In genomic region chr15:97528291-97529050, GRCm38 (mm10) we compare ENCODE assay signal across 18 mouse cellular contexts.
"Had no signal": no experiment of that assay in that cellular context is flagged by ENCODE, and none has a peak within 500 bp of the region (broad histone marks: within the 10 kb centered on the region; RNA-seq: fewer than 3 reads in every experiment).

No protein-coding gene starts in this region.

- H3K9me3 ChIP-seq: liver, embryonic 15.5 days; lung, embryonic 15.5 days; midbrain, embryonic 12.5 days; midbrain, embryonic 15.5 days; neural tube, embryonic 12.5 days; stomach, embryonic 15.5 days had no signal

- H3K9ac ChIP-seq: liver, embryonic 15.5 days; liver, postnatal 0 days; lung, embryonic 15.5 days; midbrain, embryonic 12.5 days; midbrain, embryonic 15.5 days; neural tube, embryonic 12.5 days; stomach, embryonic 15.5 days had no signal

- DNase-seq: liver, postnatal 0 days; lung, adult 2 months; lung, postnatal 14 days; lung, postnatal 36 days; right cerebral cortex, postnatal 14 days; thymus, adult 2 months; thymus, postnatal 25 days; thymus, postnatal 4 days had no signal

- H3K4me3 ChIP-seq: liver, embryonic 15.5 days; lung, embryonic 15.5 days; megakaryocyte, embryonic 14.5 days; midbrain, embryonic 12.5 days; midbrain, embryonic 15.5 days; neural tube, embryonic 12.5 days; stomach, embryonic 15.5 days had no signal

- ATAC-seq: liver, postnatal 0 days; lung, postnatal 0 days; midbrain, embryonic 15.5 days had no signal

- H3K27me3 ChIP-seq: liver, embryonic 15.5 days; lung, embryonic 15.5 days; megakaryocyte, embryonic 14.5 days; midbrain, embryonic 12.5 days; midbrain, embryonic 15.5 days; neural tube, embryonic 12.5 days; stomach, embryonic 15.5 days had no signal

- H3K36me3 ChIP-seq: liver, embryonic 15.5 days; lung, embryonic 15.5 days; midbrain, embryonic 12.5 days; midbrain, embryonic 15.5 days; neural tube, embryonic 12.5 days; stomach, embryonic 15.5 days had no signal

- H3K27ac ChIP-seq: liver, embryonic 15.5 days; lung, embryonic 15.5 days; macrophage; midbrain, embryonic 12.5 days; midbrain, embryonic 15.5 days; neural tube, embryonic 12.5 days; stomach, embryonic 15.5 days; stomach, postnatal 0 days had no signal

- H3K4me2 ChIP-seq: liver, embryonic 15.5 days; lung, embryonic 15.5 days; midbrain, embryonic 12.5 days; midbrain, embryonic 15.5 days; neural tube, embryonic 12.5 days; stomach, embryonic 15.5 days had no signal

- H3K4me1 ChIP-seq: liver, embryonic 15.5 days; lung, embryonic 15.5 days; megakaryocyte, embryonic 14.5 days; midbrain, embryonic 12.5 days; midbrain, embryonic 15.5 days; neural tube, embryonic 12.5 days; stomach, embryonic 15.5 days had no signal
